Mouse (Mus musculus) ES-E14 (cell line): ENCODE results near the gene Spink2.

ENCODE experiments used
- CHD2 ChIP-seq: IDR thresholded peaks from 2 replicates; pipeline ENCODE4 v1.6.1; 2014; ENCODE audit warnings: mild to moderate bottlenecking, low read depth, low read length, inconsistent platforms
- HCFC1 ChIP-seq: IDR thresholded peaks from 2 replicates; pipeline ENCODE4 v1.6.1; 2012; ENCODE audit warnings: low read length, inconsistent platforms, borderline replicate concordance; ENCODE audit not compliant: insufficient read depth
- MAFK ChIP-seq: IDR thresholded peaks from 2 replicates; pipeline ENCODE4 v1.6.1; 2014; ENCODE audit warnings: mild to moderate bottlenecking, low read depth, low read length, inconsistent platforms; ENCODE audit not compliant: insufficient read depth
- ZNF384 ChIP-seq: IDR thresholded peaks from 2 replicates; pipeline ENCODE4 v1.6.1; 2012; ENCODE audit warnings: low read depth, low read length, inconsistent platforms

- TF ChIP-seq CHD2 (no peak), ZNF384 (no peak), MAFK (no peak), HCFC1 (no peak)
Measured at GRCm38 (mm10) chr5:77253154-77253553, 41.9 kb upstream of the Spink2 start.
